Mouse (Mus musculus) layer of hippocampus, adult 18-20 months (tissue): ENCODE data around the gene Elovl7. TPM values are rescaled to one million over a fixed set of nuclear protein-coding genes. Genes with fewer than 3 reads are reported as not detected.

Source experiments
- DNase-seq, 2 experiments: peaks; one replicate each; pipeline ENCODE4 v3.0.0; 2022; ENCODE audit warnings: low spot score in 2 of 2
- long read RNA-seq: library from polyadenylated mRNA; stranded (forward); transcript quantifications from one replicate; pipeline ENCODE4 v2.0.0, GENCODE M21; 2021
- total RNA-seq, 2 experiments: library from RNA; stranded (reverse); gene quantifications; 2 replicates each; pipeline ENCODE4 v1.2.3; 2021

Elovl7 gene
- 1 to 10 TPM; 5.0 to 6.9 TPM for total RNA-seq
- long read RNA-seq, full-length matches to known transcripts = 5 of 6 reads
- long read RNA-seq, partial matches to known transcripts = 0 of 6 reads
- long read RNA-seq, other reads (novel, unspliced or antisense) = 1 of 6 reads

GRCm38 (mm10) chr13:108214081-108214484, at the start of gene Elovl7:
Elovl7 (plus strand) TSS chr13:108214404.
- DNase-seq = peak; percentile 75 to 78

DNA sequence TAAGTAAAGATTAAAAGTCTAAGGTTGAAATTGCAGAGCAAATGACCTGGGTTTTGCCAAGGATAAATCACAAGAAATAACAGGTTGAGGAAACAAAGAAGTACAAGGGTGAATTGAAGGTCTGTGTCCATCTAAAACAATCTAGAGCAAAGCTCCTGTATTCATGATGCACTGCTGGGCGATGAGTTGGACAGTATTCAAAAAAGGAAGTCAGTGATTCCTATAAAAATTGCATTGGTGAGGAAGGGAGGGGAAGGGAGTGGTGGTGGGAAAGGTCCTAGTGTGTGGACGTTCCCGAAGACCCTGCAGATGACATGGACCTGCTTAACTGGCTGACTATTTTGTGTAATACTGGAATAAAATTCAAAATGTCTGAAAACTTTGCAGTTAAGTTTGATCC, 49.6 kb upstream of the Elovl7 start:
- no peak for DNase-seq

DNA sequence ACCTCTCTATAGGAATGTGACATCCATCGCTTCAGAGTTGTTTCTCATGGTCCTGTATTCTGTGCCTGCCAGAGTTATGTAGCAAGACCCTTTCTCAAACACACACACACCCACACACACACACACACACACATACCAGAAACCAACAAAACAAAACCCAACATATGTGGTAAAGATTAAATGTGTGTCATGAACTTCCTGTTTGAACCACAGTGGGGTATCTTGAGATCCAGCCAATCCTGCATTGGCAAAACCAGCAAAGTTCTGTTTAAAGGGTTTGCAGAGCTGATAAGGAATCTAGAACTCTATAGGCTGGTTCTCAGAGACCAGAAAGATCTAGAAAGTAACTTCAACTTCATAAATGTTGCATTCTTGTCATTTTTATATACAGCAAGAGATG, 44.2 kb upstream of the Elovl7 start:
- DNase-seq = no peak

DNA sequence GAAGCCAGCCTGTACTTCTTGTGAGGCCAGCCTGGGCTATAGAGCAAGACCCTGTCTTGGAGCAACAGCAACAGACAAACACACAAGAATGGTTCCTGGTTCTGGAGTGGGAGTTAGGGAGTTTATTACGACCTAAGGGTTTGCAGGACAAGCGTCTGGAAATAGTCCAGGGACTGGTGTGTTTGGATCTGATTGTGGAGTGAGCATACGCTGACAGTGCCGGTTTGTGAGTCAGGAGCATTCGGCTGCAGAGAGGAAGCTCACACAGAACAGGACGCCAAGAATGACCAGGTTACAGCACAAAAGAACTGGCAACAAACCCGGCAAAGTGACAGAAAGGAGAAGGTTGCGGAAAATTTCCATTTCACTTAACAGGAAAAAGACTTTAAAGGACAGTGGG, 43.7 kb upstream of the Elovl7 start:
- DNase-seq = no peak

DNA sequence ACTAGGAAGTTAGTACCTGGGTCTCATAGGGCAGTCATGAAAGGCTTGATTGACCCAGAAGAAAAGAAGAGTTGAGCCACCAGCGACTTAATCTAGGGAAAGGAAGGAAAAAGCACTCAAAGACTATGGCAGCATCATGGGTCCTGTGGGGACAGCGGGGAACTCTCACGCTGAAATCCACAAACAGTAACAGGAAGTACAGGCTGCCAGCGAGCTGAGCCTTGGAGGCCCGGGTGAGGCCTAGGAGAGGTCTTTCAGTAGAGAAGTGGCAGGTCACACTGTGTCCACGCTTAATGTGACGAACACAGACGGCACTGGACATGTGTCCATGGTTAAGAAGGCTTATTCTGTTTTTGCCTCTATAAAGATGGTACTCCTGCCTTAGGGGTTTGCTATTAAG, 34.6 kb upstream of the Elovl7 start:
- no peak for DNase-seq

DNA sequence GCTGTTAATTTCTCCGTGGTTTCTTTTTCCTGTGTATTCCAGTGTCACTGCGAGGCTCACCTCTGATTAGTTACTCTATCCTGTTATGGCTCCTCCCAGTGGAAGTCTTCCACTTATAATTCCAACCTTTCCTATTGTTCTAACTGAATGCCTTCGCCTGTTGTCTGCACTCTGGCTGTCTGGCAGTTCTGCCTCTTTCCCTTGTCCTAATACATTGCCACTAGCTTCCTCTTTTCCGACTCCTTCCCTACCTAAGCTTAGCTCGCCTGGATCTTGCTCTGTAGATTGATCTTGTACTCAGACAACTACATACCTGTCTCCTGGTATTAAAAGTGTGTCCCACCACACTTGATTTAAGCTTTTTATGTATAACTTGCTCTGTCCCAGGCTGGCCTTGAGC, 33.4 kb upstream of the Elovl7 start:
- DNase-seq = no peak

GRCm38 (mm10) chr13:108184743-108185255, 29.4 kb upstream of the Elovl7 start:
- DNase-seq = no peak

DNA sequence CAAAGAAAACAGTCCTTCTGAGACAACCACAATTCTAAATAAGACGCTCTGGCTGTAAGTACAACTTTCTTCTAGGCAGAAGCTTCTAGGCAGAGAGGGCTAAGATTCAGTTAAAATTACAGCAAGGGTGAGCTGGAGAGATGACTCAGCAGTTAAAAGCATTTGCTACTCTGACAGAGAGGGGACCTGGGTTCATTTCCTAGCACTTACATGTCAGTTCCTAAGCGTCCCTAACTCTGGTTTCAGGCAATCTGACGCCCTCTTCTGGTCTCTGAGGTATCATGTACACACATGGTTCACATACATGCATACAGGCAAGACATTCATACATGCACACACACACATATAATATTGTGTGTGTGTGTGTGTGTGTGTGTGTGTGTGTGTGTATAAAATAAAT, 28.7 kb upstream of the Elovl7 start:
- no peak for DNase-seq

GRCm38 (mm10) chr13:108187994-108188393, 26.2 kb upstream of the Elovl7 start:
- no peak for DNase-seq

DNA sequence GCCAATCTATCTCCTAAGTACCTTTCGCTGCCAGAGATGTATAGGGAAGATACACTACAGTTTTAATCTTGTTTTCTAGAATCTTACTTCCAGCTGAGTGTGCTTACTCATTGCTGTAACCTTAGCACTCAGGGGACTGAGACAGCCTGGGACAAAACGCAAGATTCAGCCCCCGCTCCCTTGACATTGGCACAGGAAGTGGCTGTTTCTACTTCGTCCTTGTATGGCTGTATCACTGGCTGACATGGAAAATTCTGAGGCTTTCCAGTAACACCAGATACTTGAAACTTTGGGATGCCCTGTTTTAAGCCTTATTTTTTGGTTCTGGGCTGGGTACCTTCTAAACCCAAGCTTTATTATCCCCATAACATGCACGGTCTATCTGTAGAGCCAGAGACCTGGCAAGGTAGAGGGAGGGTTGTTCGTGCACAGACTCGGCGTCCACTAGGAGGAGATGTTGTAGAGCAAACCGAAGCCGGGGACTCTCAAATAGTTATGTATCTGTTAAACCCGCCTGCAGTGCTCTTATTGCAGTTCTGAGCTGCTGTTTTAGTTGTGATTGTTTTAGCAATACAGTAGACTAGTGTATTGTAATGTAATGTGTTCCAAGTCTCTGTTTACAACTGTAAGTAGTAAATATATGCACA, 23.0 kb upstream of the Elovl7 start:
- peak; percentile 25 to 73 for DNase-seq

GRCm38 (mm10) chr13:108195474-108195873, 18.7 kb upstream of the Elovl7 start:
- peak in 1 of 2 experiments; percentile 13 for DNase-seq

DNA sequence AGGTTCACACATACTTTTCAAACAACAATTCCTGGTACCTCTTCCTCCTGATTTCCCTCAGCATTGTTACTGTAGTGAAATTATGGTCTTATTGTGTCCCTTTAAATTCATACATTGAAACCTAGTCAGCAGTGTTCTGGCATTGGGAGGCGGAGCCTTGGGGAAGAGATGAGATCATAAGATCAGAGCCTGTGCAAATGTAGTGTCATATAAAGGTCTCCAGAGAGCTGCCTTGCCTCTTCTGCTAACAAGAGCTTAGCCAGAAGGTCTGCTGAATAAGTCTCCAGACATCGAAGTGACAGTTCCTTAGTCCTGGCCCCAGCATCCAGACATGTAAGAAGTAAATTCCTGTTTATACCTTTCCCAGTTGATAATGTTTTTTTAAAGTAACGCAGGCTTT, 9.3 kb upstream of the Elovl7 start:
- no peak for DNase-seq

GRCm38 (mm10) chr13:108207447-108207846, 6.8 kb upstream of the Elovl7 start:
- no peak for DNase-seq

GRCm38 (mm10) chr13:108208090-108208489, 6.1 kb upstream of the Elovl7 start:
- DNase-seq = no peak

GRCm38 (mm10) chr13:108210960-108211359, 3.2 kb upstream of the Elovl7 start:
- DNase-seq = no peak

DNA sequence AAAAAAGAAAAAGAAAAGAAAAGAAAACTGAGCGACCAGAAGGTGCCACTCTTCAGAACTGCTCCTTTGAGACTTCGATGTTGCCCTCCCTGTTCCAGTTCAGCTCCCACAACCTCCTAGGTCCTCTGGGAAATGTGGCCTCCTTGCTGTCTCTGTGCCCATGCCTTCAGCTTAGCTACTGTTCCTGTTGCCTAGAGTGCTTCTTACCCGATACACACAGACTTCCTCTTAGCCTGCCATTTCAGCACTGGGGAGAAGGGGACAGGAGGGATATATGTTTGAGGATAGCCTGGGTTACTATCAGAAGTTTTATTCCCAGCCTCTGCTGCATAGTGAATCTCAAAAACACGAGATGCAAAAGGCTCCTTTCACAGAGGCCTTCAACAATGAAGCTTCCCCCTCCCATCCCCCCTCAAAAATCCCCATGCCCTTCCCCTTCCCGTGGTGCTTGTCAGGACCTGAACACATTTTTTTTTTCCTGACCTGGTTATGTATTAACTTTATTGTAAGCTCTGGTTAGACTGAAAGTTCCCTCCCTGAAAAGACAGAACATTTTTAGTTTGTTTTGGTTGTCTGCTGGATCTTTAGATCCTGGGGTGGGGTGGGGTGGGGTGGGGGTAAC, 1.7 kb upstream of the Elovl7 start:
- DNase-seq = no peak

- DNase-seq = peak in 1 of 2 experiments; percentile 9
Measured at GRCm38 (mm10) chr13:108214485-108215107, 392 bp downstream of the Elovl7 start.

DNA sequence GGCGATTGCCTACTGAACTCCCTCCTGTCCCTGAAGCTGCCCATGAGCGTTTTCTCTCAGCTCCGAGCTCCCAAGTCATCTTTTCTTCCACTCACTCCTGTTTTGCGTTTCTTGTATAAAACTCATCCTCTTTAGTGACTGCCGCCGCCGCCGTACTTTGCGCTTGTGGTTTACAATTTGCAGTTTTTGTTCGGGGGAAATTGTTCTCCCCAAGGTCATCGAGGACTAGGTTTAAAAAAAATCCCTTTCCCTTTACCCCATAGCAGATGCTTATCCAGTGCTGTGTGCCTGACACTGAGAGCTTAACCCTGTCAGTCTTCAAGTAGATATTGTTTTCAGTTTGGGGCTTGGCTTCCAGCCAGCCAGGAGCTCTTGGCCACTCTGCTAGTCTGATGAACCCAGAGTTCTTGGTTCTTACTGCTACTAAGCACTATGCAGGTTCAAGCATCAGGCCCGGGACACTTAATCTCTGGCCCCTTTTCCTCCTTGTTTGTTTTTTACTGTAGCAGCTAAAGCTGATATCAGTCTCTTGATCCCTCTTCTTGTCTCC, 1.1 kb downstream of the Elovl7 start:
- DNase-seq = no peak

DNA sequence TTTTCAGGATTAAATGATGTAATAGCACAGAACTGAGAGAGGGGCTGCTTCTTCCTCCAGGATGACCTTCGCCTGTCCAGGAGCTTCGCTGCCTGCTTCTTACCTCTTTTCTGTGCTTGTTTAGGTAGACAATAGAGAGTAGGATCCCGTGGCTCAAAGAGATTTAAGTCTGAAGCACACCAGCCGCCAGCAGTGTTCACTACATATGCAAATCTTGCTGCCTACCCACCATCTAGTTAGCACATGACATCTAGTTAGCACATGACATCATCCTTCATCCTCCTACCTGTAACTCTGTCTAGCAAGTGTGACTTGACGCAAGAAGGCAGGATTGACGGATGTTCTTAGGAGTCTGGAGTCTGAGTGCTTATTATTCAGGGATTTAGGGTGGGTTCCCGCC, 5.6 kb downstream of the Elovl7 start:
- no peak for DNase-seq

DNA sequence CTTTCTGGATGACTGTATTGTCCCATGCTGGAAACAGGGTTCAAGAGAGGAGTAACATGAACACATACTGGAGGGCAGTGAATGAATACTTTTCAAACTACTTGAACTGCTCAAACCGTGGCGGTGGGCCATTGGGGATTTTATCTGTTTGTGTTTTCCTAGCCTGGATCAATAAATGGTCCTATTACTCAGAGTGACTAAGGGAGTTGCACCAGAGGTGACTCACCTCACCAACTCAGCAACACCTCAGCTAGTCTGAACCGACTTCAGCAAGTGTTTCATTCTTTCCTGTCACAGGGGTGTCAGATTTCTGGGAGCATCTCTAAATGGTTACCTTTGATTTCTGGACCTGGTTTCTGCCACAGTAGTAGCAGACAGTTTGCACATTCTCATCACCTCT, 15.0 kb downstream of the Elovl7 start:
- DNase-seq = no peak

DNA sequence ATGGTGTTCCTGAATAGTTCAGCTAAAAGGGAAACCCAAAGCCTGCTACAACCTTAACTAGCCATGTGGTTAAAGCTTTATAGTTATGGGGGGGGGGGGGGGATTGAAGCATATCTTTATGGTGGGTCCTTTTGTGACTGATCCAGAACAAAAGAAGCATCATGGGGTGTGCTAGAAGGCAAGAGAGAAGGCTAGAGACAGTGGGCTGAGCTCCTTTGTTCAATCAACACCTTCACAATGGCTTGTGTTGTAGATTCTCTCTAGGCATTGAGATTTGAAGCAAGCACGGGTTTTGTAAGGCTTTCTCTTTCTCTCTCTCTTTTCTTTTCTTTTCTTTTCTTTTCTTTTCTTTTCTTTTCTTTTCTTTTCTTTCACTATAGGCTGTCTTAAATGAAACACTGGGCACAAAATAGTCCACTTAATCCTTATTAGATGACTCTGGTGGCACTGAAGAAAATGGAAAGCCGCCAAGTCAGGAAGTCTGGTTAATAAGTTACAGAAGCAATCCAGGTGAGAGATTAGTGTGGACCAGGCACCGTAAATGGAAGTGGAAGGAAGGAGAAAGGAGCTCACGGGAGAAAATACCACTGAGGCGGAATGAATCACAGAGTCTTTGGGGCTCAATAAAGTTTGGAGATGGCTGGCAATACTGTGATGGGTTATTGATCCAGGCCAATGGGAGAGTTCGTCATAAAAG, 15.6 kb downstream of the Elovl7 start:
- DNase-seq = no peak
